Mouse (Mus musculus) induced T-regulatory cell, adult 2 months (primary cell): ENCODE results near the gene Elmo1.
A peak's percentile ranks its signal among the peaks of the same experiment; 100 is the strongest.

Source experiments
- DNase-seq: peaks from one replicate; pipeline ENCODE4 v3.0.0-alpha.2; 2012; ENCODE audit warnings: low read depth

Gene Elmo1

DNA sequence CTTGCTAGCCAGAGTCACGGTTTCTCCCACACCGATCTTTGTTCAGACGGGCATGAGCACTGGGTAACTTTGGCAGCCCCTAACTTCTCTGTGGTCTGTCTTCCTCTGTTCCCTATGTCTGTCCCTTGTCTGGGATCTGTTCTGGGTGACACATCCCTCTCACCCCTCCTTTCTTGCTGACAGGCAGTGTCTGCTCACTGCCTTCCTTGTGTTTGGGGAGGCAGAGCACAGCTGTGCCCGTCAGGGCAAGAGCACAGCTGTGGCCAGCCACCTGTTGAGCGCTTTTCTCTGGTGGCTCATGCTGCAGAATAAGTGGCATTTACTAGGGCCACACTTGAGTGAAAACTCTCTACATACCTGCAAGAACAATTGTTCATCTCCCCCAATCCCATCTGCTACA lies 116.7 kb downstream of the Elmo1 start:
- DNase-seq: no peak

DNA sequence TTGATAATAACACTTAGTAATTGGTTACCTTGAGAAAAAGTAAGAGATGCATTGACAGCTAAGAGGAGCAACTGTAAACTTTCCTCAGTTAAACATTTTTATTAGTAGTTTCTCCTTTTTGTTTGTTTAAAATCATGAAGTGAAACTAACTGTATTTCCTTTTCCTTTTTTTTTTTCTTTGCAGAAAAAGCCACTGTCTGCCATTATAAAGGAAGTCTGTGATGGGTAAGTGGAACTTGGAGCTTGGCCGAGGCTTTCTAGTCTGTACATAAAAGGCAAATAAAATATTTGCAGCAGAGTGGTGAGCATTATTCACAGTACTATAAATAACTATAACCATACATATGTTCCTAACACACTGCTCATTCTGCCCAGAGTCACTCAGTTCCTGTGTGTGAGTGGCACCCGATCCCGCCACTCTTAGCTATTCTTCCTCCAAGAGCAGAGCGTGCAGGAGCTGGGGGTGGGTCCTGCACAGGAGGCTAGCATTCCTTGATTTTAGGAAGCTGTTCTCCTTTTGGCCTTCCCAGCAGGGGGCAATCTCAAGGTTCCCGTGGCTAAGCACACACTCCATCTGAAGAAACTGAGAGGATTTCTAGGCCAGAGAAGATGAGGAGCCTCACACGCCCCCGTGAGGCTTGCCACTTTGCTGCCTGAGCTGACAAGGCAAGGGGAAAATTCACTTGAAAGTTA lies 117.7 kb downstream of the Elmo1 start:
- DNase-seq: no peak

DNA sequence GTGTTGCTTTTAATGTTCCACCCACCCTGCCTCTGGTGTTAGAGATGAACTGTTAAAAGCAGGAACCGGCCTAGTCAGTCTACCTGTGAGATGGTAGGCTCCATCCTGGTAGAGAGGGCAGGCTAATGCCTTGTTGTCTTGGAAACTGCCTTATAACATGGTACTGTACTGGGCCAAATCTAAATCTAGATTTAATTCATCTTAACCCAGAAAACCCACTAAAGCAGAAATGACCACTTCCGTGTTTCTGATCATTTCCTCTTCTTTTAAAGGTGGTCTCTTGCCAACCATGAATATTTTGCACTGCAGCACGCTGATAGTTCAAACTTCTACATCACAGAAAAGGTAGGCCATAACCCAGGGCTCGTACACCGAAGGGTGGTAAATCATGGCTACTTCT lies 118.5 kb downstream of the Elmo1 start:
- DNase-seq: no peak

DNA sequence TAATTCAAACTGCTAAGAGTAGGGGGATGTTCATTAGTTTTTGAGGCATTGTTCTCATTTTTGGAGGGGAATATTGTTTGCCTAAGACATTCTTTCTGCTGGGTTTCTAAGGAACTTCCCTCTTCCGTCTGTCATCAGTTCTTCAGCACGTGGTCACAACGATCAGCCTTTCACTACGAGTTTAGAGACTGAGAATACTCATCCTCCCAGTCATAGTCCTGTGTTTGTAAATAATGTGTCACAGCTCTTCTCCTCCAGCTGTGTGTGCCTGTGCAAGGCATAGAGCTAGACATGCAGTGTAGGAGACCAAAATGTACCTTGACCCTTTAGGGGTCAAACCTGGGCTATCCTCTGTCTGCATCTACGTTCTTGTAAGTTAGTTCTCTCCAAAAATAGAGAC lies 121.4 kb downstream of the Elmo1 start:
- no peak for DNase-seq

DNA sequence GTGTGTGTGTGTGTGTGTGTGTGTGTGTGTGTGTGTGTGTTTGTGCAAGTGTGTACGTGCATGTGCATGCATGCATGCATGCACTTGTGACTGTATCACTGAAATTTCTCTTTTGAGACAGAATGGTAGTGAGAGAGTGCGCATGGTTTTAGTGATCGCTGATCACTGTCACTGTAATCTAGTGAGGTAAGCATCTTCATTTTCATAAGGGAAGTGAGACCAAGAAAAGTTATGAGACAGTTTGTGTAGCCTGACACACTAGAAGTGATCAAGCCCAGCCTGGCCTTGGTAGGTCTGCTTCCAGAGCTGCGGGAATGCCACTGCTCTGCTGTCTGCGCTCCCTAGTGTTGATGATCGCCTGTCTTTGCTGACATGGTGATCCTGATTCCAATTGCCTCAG lies 122.3 kb downstream of the Elmo1 start:
- DNase-seq: no peak

DNA sequence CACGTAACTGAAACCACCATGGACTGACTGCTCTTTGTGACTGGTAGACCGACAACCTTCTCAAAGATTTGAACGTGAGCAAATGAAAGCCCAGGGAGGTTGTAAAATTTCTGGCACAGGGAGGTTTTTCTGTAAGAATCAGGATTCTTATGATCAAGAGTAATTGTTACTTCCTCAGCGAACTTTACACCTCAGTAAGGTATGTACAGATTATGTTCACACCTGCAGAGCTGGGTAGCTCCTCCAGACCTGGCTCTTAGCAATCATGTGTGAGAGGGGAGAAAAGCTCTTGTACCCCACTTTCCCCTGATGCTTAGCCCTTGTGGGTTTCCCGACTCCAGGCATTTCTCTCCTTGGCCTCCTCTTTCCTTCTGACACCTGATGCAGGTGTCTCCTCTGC lies 123.5 kb downstream of the Elmo1 start:
- no peak for DNase-seq

DNA sequence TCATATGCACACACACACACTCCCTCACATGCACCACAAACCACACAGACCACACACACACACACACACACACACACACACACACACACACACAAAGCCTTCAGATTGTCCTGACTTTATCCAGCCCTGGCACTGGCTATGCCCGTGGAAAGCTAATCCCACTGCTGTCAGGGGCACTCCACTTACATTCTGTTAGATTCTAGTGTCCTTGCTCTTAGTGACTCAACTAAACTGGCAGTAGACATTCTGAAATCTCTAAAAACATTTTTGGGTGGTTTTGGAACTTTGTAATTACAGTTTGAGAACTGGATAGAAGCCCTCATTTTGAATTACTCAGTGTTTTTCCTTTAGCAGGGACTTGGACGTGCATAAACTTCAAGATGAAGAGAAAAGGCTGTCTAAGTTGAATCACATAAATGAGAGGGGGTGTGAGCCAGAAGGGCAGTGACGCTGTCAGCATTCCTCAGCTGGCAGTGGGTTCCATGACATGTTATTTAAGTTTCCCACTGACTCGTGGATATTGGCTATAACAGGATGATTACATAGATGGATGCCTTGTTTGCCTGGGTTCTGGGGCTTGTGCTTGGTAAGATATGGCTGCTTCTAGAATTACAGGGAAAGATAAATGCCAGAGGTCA lies 127.2 kb downstream of the Elmo1 start:
- no peak for DNase-seq

DNA sequence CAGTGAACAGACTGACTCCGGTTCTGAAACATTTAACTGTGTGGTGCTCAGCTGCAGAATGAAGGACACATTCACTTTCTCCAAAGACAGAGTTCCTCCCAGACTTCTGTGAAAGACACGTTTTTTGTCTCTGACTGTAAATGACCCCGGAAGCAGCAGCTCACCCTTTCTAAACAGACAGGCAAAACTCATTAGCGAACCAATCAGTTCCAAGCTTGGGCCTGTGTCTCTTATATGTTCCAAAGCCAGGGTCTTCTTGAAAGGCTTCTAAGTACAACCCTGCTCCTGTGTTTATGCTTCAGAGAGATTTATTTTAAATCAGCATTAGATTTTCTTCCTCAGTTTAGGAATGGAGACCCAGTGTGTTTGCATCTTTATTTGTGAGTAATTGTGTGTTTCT lies 127.7 kb downstream of the Elmo1 start:
- no peak for DNase-seq

DNA sequence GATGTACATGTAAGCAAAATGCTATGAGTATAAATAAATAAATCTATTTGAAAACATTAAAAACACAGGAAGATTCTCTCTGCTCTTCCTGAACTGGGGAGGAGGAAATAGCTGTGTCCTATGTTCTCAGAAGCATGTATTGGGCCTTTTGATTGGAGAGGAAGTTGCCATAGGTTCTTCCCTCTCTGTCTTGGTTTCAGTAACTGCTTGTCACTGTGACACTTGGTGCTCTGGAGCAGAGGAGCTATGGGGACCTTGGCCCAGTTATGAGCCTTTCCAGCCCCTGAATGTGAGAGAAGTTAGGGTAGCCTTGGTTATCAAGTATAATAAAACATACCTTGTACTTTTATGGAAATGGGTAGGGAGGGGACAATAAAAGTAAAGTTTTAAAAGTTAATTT lies 130.0 kb downstream of the Elmo1 start:
- DNase-seq: no peak

DNA sequence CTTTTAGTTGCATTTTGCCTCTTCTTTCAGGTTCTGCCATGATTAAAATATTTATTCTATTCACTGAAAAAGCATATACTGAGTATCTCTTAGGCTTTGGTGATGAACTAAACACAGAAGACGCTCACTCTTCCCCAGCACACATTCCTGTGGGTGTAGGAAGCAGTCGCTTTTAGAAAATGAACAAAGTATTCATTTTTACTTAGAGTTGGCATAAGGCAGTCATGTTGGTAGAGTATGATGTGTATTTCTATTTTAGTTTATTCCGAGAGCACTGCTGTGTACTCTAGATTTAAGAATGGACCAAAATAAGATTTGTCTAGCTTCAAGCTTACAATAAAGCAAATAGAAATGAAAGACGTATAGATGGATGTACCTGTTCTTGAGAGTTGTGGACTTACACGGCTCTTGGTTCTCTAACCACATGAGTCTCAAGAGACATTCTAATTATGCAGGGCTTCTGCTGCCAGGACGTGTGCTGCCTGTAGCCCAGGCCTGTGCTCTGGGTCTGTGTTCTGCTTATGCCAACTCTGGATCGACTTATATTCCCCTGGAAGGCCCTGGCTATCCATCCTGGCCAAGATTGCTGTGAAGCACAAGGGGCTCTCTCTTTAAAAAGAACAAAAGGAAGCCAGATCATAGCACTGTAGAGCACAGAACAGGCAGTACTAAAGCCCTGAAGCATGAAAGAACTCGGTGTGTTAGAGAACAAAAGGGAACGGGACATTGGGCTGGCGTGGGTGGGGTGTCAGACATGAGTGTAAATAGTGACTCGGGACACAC lies 137.7 kb downstream of the Elmo1 start:
- no peak for DNase-seq

DNA sequence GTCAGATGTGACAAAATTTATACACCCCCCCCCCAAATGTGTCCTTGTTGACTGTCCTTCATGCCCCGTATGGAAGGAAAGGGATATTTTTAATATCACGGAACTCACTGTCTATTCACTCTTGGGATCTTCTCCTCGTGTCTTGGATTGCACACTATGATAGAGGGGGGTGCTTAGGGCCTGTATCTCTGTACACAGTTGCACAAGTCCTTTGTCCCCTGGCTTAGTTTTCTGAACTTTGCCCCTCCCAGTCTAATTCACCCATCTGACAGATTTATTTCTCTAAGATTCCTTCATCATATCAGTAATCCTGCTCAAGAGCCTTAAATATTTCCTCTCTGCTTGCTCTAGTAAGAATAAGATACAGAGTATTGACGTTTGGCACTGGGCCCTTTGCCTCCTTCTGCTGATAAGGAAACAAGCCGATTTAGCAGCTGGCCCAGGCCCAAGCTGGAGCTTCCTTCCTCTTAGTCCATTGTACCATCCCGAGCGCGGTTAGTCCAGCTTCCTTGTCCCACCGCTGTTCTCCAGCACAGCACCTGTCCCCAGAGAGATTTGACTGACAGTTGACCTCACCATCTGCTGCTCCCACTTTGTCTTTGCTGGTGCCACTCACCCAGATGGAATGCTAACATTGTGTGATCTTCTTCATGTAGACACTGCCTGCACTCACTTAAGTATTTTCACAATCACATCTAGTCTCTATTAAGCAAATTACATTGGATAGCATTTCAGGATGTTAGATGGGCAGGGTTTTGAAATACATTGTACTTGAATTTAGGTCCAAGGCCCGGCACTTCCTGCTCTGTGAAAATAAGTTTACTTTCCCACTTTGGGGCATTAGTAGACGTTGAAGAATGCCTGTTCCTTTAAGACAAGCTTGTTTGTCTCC lies 141.7 kb downstream of the Elmo1 start:
- DNase-seq: no peak

DNA sequence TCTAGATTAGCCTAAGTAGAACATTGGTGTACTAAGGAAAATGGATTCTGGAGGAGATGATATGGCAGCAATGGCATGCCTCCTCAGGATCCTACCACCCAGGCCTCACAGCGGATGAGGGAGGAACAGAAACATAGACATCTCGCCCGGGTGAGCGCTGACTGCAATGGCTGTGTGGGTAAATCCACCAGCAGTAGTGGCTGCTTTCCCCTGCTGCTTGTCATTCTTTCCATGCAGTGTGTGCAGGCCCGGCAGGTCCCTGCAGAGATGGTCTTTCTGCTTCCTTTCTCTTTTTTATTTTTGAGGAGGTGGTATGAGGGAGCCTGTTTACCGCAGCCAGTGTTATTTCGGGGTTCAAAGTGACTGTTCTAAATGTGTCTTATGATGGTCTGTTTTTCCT lies 143.3 kb downstream of the Elmo1 start:
- no peak for DNase-seq

DNA sequence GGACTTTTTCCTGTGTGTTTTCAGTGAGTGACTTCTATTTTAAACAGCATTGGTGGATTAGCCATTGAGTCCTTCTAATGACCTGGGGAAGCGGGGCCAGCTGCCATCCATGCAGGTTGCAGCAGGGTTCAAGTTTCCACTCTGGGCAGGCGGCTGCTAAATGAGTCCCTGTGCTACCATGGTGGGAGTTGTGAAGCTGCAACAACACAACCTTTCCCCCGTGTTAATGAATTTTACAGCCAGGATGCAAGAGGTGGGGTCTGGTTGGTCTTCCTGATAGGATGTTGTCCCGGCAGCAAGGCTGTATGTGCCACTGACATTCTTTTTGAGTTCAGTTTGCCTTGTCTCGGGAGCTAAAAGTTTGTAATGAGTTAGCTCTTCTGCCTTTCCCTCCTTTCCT lies 147.2 kb downstream of the Elmo1 start:
- DNase-seq: no peak

DNA sequence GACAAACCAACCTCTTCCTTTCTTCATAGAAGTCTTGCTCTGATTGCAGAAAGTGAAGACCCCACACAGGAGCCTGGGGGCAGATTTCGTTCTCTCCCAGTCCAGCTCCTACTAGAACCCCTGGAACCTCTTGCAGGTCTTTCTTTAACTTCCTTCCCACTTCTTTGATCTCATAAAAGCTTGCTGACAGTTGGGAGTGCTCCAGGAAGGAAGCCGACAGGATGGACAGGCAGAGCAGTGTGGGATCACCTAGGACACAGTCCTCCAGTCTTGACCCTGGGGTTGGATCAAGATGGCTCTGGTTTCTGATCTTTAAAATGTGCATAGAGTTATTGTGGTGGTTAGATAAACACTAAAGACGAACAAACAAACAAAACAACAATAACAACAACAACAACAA lies 147.8 kb downstream of the Elmo1 start:
- no peak for DNase-seq

DNA sequence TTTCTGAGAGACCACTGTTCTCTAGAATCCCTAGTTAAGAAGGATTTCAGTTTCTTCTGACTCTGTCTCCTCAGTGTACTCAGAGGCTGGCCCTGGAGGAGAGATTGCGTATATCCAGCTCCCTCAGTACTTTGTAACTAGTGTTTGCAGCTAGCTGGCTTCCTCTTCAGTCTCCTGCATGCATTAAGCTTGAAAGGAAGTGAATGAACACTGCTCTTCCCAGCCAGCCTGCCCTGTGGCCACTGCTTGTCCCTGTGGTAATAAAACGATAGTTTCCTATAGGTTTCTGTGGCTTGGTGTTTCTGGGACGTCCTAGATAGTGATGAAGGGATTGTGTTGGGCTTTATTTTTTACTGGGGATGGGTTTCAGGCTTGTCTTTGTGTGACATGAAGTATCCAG lies 148.3 kb downstream of the Elmo1 start:
- no peak for DNase-seq

DNA sequence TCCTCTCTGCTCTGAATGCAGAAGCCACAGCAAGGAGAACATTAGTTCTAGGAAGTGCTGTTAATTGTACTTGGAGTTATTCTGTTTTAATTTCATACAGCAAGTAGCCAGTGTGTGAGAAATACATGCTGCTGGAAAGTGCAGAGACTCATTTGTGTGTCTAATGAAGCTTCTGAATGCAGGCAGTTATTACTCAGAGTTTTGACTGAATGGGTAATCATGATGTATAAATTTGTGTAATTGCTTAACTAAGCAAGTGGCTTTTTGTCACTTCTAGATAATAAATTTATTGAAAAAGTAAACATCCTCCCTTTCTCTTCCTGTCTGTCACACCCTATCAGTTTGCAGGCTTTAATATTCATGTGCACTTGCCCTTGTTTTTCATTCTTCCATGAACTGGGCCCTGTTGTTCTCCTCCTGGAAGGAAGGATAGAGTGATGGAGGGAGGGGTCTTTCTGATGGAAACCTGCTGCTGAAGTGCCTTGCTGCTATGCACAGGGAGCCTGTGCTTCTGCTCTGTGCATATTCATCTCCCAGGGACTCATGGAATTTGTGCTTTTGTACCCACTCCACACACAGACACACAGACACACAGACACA lies 159.8 kb downstream of the Elmo1 start:
- no peak for DNase-seq

DNA sequence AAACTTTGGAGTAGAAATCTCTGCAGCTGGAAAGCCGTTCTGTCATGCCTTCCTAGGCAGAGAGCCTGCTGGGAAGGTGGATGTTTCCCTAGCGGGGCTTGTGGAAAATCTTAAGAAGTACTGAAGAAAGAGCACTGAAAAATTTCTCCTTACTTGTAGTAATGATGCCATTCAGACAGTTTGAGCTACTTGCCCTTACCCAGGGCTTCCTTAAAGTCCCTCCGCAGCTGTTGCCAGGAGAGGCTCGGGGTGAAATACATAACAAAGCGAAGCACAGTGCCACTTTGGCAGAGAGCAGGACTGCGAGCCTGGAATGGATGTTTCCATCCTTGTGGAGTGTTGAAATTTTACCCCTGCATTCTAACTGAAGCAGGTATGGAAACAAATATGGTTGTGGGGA lies 164.5 kb downstream of the Elmo1 start:
- DNase-seq: no peak

DNA sequence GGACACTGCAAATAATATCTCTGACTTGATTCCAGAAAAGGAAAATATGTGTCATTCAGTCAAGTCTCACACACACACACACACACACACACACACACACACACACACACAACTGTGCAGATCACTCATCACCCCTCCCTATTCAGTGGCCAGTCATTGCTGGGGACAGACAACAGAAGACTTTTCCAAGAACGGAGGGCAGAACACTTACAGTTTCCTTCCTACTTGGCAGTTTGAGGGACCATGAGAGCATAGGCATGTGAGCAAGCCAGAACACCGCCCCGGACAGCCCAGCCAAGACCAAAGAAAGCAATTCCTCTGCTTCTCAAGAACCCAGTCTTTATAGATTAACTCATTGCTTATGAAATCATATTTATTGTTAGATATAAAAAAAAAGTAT lies 165.0 kb downstream of the Elmo1 start:
- DNase-seq: no peak

DNA sequence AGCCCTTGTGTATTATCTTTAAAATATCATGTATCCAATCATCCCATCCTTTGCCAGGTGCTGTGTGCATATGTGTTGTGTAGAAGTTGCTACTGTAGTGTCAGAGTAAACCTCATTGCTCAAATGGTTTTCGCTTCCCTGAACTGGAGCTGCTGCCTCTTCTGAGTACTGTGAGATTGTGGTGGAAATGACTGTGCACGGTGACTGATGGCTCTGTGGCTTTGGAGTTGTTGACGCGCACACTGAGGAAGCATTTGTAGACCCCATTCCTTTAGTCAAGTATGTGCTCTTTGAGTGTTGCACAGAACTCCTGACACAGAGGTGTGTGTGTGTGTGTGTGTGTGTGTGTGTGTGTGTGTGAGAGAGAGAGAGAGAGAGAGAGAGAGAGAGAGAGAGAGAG lies 166.2 kb downstream of the Elmo1 start:
- peak; percentile 14 for DNase-seq

DNA sequence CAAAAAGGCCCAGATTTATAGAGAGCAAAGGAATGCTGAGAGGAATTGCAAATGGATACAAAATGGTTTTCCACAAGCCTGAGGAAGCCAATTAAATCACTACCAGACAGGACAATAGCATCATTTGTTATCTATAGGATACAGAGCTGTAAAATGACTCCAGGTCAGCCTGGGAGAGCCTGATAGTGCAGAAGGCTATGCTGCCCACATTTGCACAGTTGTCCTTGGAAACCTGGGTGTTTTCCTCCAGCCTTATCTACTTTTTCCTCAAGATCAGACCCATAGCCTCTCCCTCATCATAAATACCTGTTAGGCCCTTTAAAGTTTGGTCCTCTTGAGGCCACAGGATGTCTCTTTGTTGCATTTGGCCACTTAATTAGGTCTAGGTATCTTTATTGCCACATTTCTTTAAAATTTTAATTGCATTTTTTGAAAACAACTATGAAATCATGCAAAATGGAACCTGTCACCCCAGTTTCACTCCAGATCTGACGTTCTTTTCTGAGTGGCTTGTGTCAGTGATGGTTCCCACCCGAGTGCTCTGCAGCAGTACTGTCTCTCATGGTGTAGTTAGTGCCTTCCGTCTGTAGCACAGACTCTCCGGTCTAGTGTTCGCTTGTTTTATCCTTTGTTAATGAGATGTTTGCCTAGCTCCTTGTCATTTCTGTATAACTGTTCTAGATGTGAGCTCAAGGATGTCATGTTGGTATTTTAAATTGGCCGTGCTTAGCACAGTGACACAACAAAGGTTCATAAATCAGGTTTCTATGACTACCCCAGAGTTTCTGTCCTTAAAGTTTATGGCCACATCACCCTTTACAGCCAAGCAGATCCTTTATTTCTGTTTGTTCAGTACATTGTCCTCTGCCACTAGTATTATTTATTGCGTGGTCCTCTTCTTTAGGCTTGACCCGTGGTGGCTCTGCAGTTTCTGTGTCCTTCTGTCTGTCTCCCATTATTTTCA lies 167.4 kb downstream of the Elmo1 start:
- DNase-seq: no peak

DNA sequence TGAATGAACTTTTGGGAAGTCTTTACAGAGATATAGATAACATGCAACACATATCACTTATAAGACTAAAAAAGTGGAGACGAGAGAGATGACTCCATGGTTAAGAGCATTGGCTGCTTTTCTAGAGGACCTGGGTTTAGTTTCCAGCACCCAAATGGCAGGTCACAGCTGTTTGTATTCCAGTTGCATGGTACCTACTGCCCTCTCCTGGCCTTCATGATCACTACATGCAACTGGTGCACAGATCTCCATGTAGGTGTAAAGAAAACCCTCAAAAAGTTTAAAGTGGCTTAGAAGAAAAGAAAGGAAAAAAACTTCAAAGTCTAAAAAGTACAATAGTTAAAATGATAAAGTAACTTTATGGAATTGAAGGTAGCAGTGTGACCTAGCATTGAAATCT lies 172.8 kb downstream of the Elmo1 start:
- peak; percentile 26 for DNase-seq
